Mouse (Mus musculus) CH12.LX (cell line): ENCODE data around the gene Crybg2. TPM values are rescaled to one million over a fixed set of nuclear protein-coding genes. Genes with fewer than 3 reads are reported as not detected.

ENCODE experiments used
- DNase-seq: peaks from one replicate; pipeline ENCODE4 v3.0.0-alpha.2; 2013; ENCODE audit errors: extremely low read depth
- H3K27ac ChIP-seq: 2 replicates; pipeline ENCODE4 v1.5.1; 2012; ENCODE audit warnings: low read depth, mild to moderate bottlenecking, control low read depth, moderate library complexity; ENCODE audit not compliant: insufficient read depth
- H3K27me3 ChIP-seq: replicated peaks from 2 replicates; pipeline ENCODE3; 2012; ENCODE audit warnings: inconsistent platforms
- H3K36me3 ChIP-seq, 2 experiments: replicated peaks in 1 of 2; 2 replicates each; pipeline versions ENCODE3 to v1.6.1; 2012; ENCODE audit warnings: inconsistent platforms in 1 of 2, low read length in 1 of 2, mild to moderate bottlenecking in 1 of 2, mixed read lengths in 1 of 2, moderate library complexity in 1 of 2; ENCODE audit not compliant: control insufficient read depth in 1 of 2, insufficient read depth in 1 of 2
- H3K4me1 ChIP-seq, 2 experiments: 2 replicates each; pipeline ENCODE4 v1.6.1; 2012; ENCODE audit warnings: inconsistent platforms in 1 of 2, moderate library complexity in 1 of 2; ENCODE audit not compliant: insufficient read depth in 2 of 2, control insufficient read depth in 1 of 2
- H3K4me2 ChIP-seq: 2 replicates; pipeline ENCODE4 v1.6.1; 2012; ENCODE audit warnings: low read depth, mild to moderate bottlenecking, control low read depth; ENCODE audit not compliant: poor library complexity, insufficient read depth, severe bottlenecking
- H3K4me3 ChIP-seq, 3 experiments: fragments of 150-350 bp in 1 of 3; sonication (generic) in 1 of 3; replicated peaks in 1 of 3; 2 replicates each; pipeline versions ENCODE3 to v1.5.1; 2011 to 2012; ENCODE audit warnings: low read depth in 2 of 3, low read length in 2 of 3, mild to moderate bottlenecking in 2 of 3, moderate library complexity in 2 of 3, control low read depth in 1 of 3, improper control_type of control experiment in 1 of 3, inconsistent platforms in 1 of 3, mixed read lengths in 1 of 3; ENCODE audit not compliant: poor library complexity in 1 of 3
- H3K79me2 ChIP-seq: replicated peaks from 2 replicates; pipeline ENCODE4 v1.6.1; 2012; ENCODE audit warnings: mild to moderate bottlenecking, moderate library complexity; ENCODE audit not compliant: control insufficient read depth, poor library complexity, insufficient read depth, severe bottlenecking; ENCODE audit errors: extremely low read depth
- H3K9ac ChIP-seq: 2 replicates; pipeline ENCODE4 v1.6.1; 2012; ENCODE audit warnings: low read depth, mild to moderate bottlenecking, control low read depth, moderate library complexity; ENCODE audit not compliant: insufficient read depth
- H3K9me3 ChIP-seq: replicated peaks from 2 replicates; pipeline ENCODE3; 2012; ENCODE audit warnings: low read length, inconsistent platforms, mixed read lengths
- BHLHE40 ChIP-seq: IDR thresholded peaks from 2 replicates; pipeline ENCODE4 v1.6.1; 2011; ENCODE audit warnings: mild to moderate bottlenecking, low read depth, low read length, improper control_type of control experiment
- CTCF ChIP-seq, 2 experiments: IDR thresholded peaks in 1 of 2; conservative IDR thresholded peaks in 1 of 2; 2 replicates each; pipeline ENCODE4 v1.5.1; 2011 to 2012; ENCODE audit warnings: low read depth in 2 of 2, low read length in 2 of 2, improper control_type of control experiment in 1 of 2, inconsistent platforms in 1 of 2, mild to moderate bottlenecking in 1 of 2, moderate library complexity in 1 of 2
- E2F4 ChIP-seq: IDR thresholded peaks from 2 replicates; pipeline ENCODE4 v1.6.1; 2011; ENCODE audit warnings: low read depth, low read length, improper control_type of control experiment; ENCODE audit not compliant: insufficient replicate concordance
- ETS1 ChIP-seq: conservative IDR thresholded peaks from 2 replicates; pipeline ENCODE4 v1.6.1; 2012; ENCODE audit warnings: low read depth, mild to moderate bottlenecking, inconsistent platforms, low read length, improper control_type of control experiment, moderate library complexity
- GABPA ChIP-seq: IDR thresholded peaks from 2 replicates; pipeline ENCODE4 v1.6.1; 2012; ENCODE audit warnings: low read depth, low read length, improper control_type of control experiment, inconsistent platforms; ENCODE audit not compliant: insufficient replicate concordance
- HCFC1 ChIP-seq: IDR thresholded peaks from 2 replicates; pipeline ENCODE4 v1.6.1; 2012; ENCODE audit warnings: low read depth, mild to moderate bottlenecking, inconsistent platforms, low read length, improper control_type of control experiment
- IRF4 ChIP-seq: IDR thresholded peaks from 2 replicates; pipeline ENCODE4 v1.6.1; 2014; ENCODE audit warnings: low read depth, mild to moderate bottlenecking, inconsistent platforms, low read length, improper control_type of control experiment
- JUN ChIP-seq: IDR thresholded peaks from 2 replicates; pipeline ENCODE4 v1.6.1; 2011; ENCODE audit warnings: low read depth, mild to moderate bottlenecking, low read length, improper control_type of control experiment, moderate library complexity; ENCODE audit not compliant: insufficient read depth
- MAFK ChIP-seq: IDR thresholded peaks from 2 replicates; pipeline ENCODE4 v1.6.1; 2011; ENCODE audit warnings: low read length, improper control_type of control experiment; ENCODE audit not compliant: insufficient replicate concordance
- MAX ChIP-seq: IDR thresholded peaks from 2 replicates; pipeline ENCODE4 v1.6.1; 2011; ENCODE audit warnings: low read length, improper control_type of control experiment
- MAZ ChIP-seq: IDR thresholded peaks from 2 replicates; pipeline ENCODE4 v1.6.1; 2012; ENCODE audit warnings: low read depth, mild to moderate bottlenecking, inconsistent platforms, low read length, improper control_type of control experiment, moderate library complexity
- MXI1 ChIP-seq: IDR thresholded peaks from 2 replicates; pipeline ENCODE4 v1.6.1; 2011; ENCODE audit warnings: mild to moderate bottlenecking, low read depth, low read length, improper control_type of control experiment
- MYC ChIP-seq: IDR thresholded peaks from 2 replicates; pipeline ENCODE4 v1.6.1; 2011; ENCODE audit warnings: low read depth, mild to moderate bottlenecking, improper control_type of control experiment, low read length
- NELFE ChIP-seq: IDR thresholded peaks from 2 replicates; pipeline ENCODE4 v1.6.1; 2011; ENCODE audit warnings: low read depth, low read length, improper control_type of control experiment
- NRF1 ChIP-seq: IDR thresholded peaks from 2 replicates; pipeline ENCODE4 v1.6.1; 2014; ENCODE audit warnings: low read depth, mild to moderate bottlenecking, inconsistent platforms, low read length, improper control_type of control experiment, moderate library complexity
- PAX5 ChIP-seq: IDR thresholded peaks from 2 replicates; pipeline ENCODE4 v1.6.1; 2012; ENCODE audit warnings: low read length, inconsistent platforms, mixed read lengths
- POLR2AphosphoS2 ChIP-seq: IDR thresholded peaks from 2 replicates; pipeline ENCODE4 v1.6.1; 2011; ENCODE audit warnings: low read depth, low read length, improper control_type of control experiment
- RAD21 ChIP-seq: IDR thresholded peaks from 2 replicates; pipeline ENCODE4 v1.6.1; 2011; ENCODE audit warnings: low read depth, mild to moderate bottlenecking, low read length, improper control_type of control experiment, moderate library complexity
- SIN3A ChIP-seq: IDR thresholded peaks from 2 replicates; pipeline ENCODE4 v1.6.1; 2012; ENCODE audit warnings: low read length, improper control_type of control experiment, inconsistent platforms
- SMC3 ChIP-seq: IDR thresholded peaks from 2 replicates; pipeline ENCODE4 v1.6.1; 2011; ENCODE audit warnings: low read depth, low read length, improper control_type of control experiment
- TCF12 ChIP-seq: IDR thresholded peaks from 2 replicates; pipeline ENCODE4 v1.6.1; 2014; ENCODE audit warnings: low read depth, mild to moderate bottlenecking, inconsistent platforms, low read length, improper control_type of control experiment
- ZC3H11A ChIP-seq: IDR thresholded peaks from 2 replicates; pipeline ENCODE4 v1.6.1; 2012; ENCODE audit warnings: low read depth, mild to moderate bottlenecking, inconsistent platforms, low read length, improper control_type of control experiment
- ZKSCAN1 ChIP-seq: IDR thresholded peaks from 2 replicates; pipeline ENCODE4 v1.6.1; 2012; ENCODE audit warnings: low read depth, inconsistent platforms, low read length, improper control_type of control experiment, borderline replicate concordance
- ZMIZ1 ChIP-seq: IDR thresholded peaks from 2 replicates; pipeline ENCODE4 v1.6.1; 2012; ENCODE audit warnings: low read depth, mild to moderate bottlenecking, inconsistent platforms, low read length, improper control_type of control experiment
- dilution Hi-C: fragments of 300-500 bp; cut with MboI; formaldehyde crosslinking; loops from 2 replicates; pipeline ENCODE4 v1.14.3; 2020; ENCODE audit warnings: low sequenced_read_pairs; ENCODE audit not compliant: extremely low pct_unique_long_range_greater_than_20kb, extremely low pct_ligation_motif_present
- in situ Hi-C: fragments of 300-500 bp; cut with MboI; formaldehyde crosslinking; loops from 3 replicates; pipeline ENCODE4 v1.14.3; 2019; ENCODE audit warnings: low sequenced_read_pairs, low pct_ligation_motif_present, low pct_unique_long_range_greater_than_20kb, mixed read lengths
- polyA plus RNA-seq: library from polyadenylated mRNA; unstranded; fragments of >175 nt; gene quantifications from 2 replicates; pipeline ENCODE4 v1.2.1, GENCODE M21; 2012; ENCODE audit warnings: low read depth; ENCODE audit not compliant: insufficient read length
- total RNA-seq, 2 experiments: library from RNA; depleted of rRNA; stranded (reverse); fragments of 300-350 nt in 1 of 2; fragments of >200 nt in 1 of 2; gene quantifications; 2 replicates each; pipeline ENCODE4 v1.2.3; 2012 to 2014

Crybg2 gene
- total and polyA plus RNA-seq, 3 experiments = 3.6 to 15.6 (median 9.2) TPM

DNA sequence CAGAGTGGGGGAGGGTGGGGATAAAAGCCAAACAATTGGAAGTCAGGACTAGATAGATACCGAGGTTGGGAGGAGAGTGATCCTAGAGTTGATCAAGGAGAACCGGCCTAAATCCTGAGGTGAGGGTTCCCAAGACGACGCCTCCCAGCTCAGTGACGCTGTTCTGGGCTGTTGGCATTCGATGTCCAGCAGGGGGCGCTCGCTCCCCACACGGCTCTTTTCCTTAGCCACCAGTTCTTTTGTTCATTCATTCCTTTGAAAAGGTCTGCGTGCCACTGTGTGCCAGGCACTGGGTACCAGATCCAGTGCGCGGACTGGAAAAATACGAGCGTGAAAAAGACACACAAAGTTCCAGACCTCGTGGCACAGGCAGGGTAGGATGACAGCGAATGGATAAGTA, 24.7 kb upstream of the Crybg2 start:
- dilution Hi-C loops = no loop called here
- Histone ChIP-seq H3K9me3 (peaks cover 2% of the 10 kb centered on the region), H3K36me3 (no peaks in the 10 kb centered on the region), H3K27me3 (peaks cover 13% of the 10 kb centered on the region), H3K9ac (no peak overlapping the region), H3K79me2 (no peaks in the 10 kb centered on the region), H3K4me3 (no peak overlapping the region)
- TF ChIP-seq ZKSCAN1 = no peak
- peak; percentile 83 to 97 for TF ChIP-seq CTCF (conservative IDR thresholded peaks at IDR 0.05 in 1 of 2, IDR thresholded peaks at IDR 0.05 in 1 of 2; ENCODE audit: low read depth in 2 of 2, low read length in 2 of 2)
- TF ChIP-seq RAD21 = peak; percentile 96
- TF ChIP-seq SMC3 = peak; percentile 97
- no peak for TF ChIP-seq MAX
- peak; percentile 86 for TF ChIP-seq ZC3H11A
- TF ChIP-seq SIN3A = no peak
- TF ChIP-seq IRF4 = 0 out of 2 replicates have a peak, but pooled peaks have one; percentile 15
- TF ChIP-seq, all 38 proteins: peak for 5
- DNase-seq = peak; percentile 69
- H3K4me2 ChIP-seq = no peak overlapping the region
- in situ Hi-C loops = loop anchor here (5.0 kb wide), 2 partner anchors 41 to 86 kb away; no protein-coding TSS in a partner anchor
- no peaks in the 10 kb centered on the region for H3K4me1 ChIP-seq
- H3K27ac ChIP-seq = no peak overlapping the region

DNA sequence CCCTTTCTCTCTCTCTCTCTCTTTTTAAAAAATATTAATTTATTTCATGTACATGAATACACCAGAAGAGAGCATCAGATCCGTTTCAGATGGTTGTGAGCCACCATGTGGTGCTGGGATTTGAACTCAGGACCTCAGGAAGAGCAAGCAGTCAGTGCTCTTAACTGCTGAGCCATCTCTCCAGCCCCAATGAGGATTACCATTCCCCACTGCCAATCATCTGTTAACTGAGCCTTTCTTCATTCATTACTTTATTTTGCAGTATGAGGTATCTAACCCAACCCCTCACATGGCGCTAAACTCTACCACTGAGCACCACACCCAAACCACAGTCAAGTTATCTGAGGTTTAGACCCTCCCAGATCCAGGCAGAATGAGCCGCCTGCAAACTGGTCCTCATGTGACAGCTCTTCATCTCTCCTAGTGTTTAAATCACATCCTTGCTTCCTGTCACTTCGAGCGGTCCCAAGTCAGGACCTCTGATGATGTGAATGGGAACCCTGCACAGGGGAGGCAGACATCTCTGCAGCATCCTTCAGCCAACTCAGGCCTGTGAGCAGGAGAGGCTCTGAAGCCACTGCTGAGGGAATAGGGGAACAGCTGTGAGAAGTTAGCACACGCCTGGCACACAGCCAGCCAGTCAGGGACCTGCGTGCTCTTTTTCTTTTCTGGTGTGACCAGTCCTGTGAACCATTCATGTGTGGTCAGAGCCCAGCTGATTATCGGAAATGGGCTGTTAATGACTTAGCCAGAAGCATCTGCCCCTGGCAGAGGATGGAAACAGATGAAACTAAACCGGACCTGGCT, 19.1 kb upstream of the Crybg2 start:
- in situ Hi-C loops = no loop called here
- no peak overlapping the region for H3K4me3 ChIP-seq
- DNase-seq = no peak

DNA sequence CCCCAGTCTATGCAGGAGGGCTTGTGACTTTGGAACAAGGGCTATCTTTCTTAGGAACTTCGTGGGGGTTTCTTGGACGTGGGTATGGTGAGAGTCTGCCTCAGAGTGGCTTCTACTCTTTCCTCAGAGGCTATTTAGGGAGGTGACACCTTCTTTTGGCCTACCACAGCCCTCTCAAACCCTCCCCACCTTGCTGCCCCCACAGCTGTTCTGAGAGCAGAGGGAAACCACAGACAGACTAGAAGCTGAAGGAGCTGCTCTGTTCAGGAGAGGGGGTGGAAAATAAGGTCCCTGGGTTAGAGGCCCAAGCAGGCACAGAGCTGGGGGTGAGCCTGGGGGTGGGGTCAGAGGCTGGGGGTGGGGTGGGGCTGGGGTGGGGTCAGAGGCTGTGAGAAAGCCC, 17.6 kb upstream of the Crybg2 start:
- no peaks in the 10 kb centered on the region for H3K27me3 ChIP-seq
- H3K4me3 ChIP-seq = no peak overlapping the region
- no peak overlapping the region for H3K9ac ChIP-seq
- no peak overlapping the region for H3K4me2 ChIP-seq
- in situ Hi-C loops = no loop called here
- peaks cover 0 to 18% of the 10 kb centered on the region in 2 experiments; a peak in 2 of 4 replicates for H3K4me1 ChIP-seq
- H3K36me3 ChIP-seq = no peaks in the 10 kb centered on the region
- peak; percentile 86 for DNase-seq
- H3K27ac ChIP-seq = no peak overlapping the region
- dilution Hi-C loops = no loop called here
- H3K79me2 ChIP-seq = no peaks in the 10 kb centered on the region
- H3K9me3 ChIP-seq = peaks cover 10% of the 10 kb centered on the region
- 0 out of 2 replicates have a peak, but pooled peaks have one; percentile 56 for TF ChIP-seq MAFK
- peak; percentile 73 for TF ChIP-seq ETS1
- no peak for TF ChIP-seq PAX5
- peak; percentile 41; the same call in 1 of the 2 replicates for TF ChIP-seq IRF4
- TF ChIP-seq MAX = no peak
- TF ChIP-seq JUN = no peak
- no peak for TF ChIP-seq MXI1
- TF ChIP-seq E2F4 = no peak
- peak; percentile 78 for TF ChIP-seq TCF12
- peak; percentile 47; the same call in 1 of the 2 replicates for TF ChIP-seq BHLHE40
- no peak for TF ChIP-seq NELFE
- no peak for TF ChIP-seq HCFC1
- no peak for TF ChIP-seq GABPA
- TF ChIP-seq MAZ = peak; percentile 87; the same call in 1 of the 2 replicates
- TF ChIP-seq MYC = no peak
- TF ChIP-seq ZMIZ1 = no peak

More for the DNA sequence above, 19.1 kb upstream of the Crybg2 start:
- dilution Hi-C loops = no loop called here
- Histone ChIP-seq H3K4me2 (no peak overlapping the region), H3K27me3 (no peaks in the 10 kb centered on the region), H3K36me3 (no peaks in the 10 kb centered on the region), H3K79me2 (no peaks in the 10 kb centered on the region), H3K27ac (no peak overlapping the region), H3K4me1 (peaks cover 0 to 18% of the 10 kb centered on the region in 2 experiments; a peak in 2 of 4 replicates), H3K9me3 (peaks cover 10% of the 10 kb centered on the region), H3K9ac (no peak overlapping the region)
- TF ChIP-seq BHLHE40 (peak; percentile 38; the same call in 1 of the 2 replicates), NRF1 (no peak), POLR2AphosphoS2 (no peak), ETS1 (peak; percentile 56)
